Mouse (Mus musculus): Measurements from ENCODE around the gene Dbx2.
A peak's percentile ranks its signal among the peaks of the same experiment; 100 is the strongest.

Gene Dbx2

DNA sequence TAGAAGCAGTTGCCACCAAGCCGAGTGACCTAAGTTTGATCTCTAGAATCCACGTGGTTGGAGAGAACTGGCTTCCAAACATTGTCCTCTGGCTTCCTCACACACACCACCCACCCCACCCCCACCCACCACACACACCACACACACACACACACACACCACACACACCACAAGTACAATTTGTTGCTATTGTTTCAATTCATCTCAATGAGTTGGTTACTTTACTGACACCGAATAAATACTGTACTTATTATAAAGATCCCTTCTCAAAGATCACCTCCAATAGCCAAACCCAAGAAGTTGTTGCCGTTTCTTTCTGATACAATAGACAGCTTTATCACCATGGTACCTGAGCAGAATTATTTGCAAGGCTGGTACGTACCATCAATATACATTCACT lies at the start of gene Dbx2:
Dbx2 (minus strand) TSS at position 101 of the 400 bp plus-strand sequence.
- no peak for DNase-seq (ENCODE audit: low read depth)

DNA sequence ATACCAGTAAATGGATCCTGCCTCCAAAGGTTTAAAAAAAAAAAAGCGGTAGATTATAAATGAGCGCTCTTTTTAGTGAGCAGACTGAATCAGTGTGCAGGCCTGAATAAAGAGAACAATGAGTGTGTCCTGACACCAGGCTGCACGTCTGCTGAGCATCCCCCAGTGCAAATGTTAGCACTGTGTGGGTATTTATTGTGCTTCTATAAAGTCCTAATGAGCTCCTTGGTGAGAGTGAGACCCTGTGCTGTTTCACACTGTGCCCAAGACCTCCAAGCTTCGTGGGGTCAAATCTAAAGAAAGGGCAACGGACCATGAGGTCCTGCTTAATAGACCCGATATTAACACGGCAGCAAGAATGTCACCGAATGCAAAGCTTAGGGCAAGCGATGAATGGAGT lies 46.4 kb upstream of the Dbx2 start:
- no peak for DNase-seq (ENCODE audit: low read depth)

DNA sequence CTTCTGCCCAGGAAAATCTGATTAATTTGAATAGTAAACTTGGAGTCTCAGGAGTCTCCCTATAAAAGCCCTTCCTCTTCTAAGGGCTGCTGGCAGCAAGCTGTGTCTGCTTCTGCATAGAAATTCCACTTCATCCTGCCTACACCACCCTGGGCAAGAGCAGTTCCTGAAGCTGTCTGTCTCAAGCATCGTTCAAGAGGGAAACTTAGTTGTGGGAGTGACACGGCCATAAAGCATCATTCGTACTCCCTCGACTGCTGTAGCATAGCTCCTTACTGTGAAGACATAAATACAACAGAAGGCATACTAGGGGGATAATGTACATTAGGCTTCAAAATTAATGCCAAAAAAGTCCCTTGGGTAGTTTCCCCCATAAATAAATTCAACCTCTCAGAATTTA lies 45.8 kb upstream of the Dbx2 start:
- no peak for DNase-seq (ENCODE audit: low read depth)

DNA sequence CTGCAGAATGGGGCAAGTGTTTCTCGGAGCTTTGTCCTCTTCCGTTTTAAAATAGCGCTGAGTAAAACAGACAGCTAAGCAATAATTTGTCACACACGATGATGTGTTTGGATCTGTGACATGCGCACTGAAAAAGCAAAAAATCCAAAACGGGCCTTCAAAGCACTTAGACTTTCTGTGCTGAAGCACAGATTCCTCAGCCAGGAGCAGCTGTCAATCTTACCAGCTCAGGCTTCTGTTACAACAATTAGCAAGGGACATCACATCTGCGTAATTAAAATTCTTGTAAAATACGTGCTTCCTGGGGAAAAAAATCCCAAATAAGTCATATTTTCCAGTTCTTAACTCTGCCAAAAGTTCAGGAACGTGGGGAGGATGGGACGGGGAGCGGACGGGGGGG lies 43.6 kb upstream of the Dbx2 start:
- DNase-seq (ENCODE audit: low read depth): no peak

GRCm38 (mm10) chr15:95693759-95694158 lies 38.0 kb upstream of the Dbx2 start:
- peak; percentile 43 for DNase-seq (ENCODE audit: low read depth)

DNA sequence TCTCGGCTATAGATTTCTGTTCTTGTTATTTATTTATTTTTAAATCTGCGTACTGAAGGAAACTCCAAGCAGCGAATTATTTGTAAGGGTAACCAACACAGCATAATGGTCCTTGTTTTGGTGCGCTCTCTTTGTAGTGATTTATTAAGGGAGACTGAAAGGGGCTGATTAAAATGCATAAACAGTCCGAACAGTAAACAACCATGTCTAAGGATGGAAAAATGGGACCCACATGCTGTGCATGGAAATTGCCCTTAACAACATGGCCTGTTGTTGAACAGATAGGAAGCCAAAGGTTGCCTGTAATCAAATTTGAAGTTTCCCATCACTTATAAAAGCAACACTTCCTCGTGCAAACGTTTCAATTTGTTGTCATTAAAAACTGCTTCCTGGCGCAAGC lies 35.8 kb upstream of the Dbx2 start:
- no peak for DNase-seq (ENCODE audit: low read depth)

DNA sequence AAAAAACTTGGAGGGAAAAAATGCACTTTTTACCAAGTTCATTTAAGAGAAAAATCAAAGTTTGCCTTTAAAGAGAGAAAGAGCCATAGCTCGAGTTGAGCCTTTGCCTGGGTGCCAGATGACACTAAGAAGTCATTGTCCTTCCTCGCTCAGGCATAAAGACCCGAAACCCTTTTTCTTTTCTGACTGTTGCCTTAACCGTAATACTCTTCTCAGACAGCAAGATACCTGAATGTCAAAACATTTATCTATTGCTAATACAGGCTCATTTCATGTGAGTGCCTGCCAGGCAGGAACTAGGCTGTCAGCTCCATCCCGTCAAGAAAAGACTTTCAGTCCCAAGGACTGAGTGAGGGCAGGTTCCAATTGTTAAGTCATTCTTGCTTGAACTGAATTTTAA lies 35.4 kb upstream of the Dbx2 start:
- DNase-seq (ENCODE audit: low read depth): no peak

GRCm38 (mm10) chr15:95682620-95683019 lies 26.9 kb upstream of the Dbx2 start:
- DNase-seq (ENCODE audit: low read depth): no peak

GRCm38 (mm10) chr15:95675645-95676044 lies 19.9 kb upstream of the Dbx2 start:
- DNase-seq (ENCODE audit: low read depth): no peak

- no peak for DNase-seq (ENCODE audit: low read depth)
Observed at GRCm38 (mm10) chr15:95675176-95675575, 19.4 kb upstream of the Dbx2 start.

GRCm38 (mm10) chr15:95667209-95667608 lies 11.4 kb upstream of the Dbx2 start:
- DNase-seq (ENCODE audit: low read depth): no peak

- no peak for DNase-seq (ENCODE audit: low read depth)
Observed at GRCm38 (mm10) chr15:95665002-95665401, 9.2 kb upstream of the Dbx2 start.

DNA sequence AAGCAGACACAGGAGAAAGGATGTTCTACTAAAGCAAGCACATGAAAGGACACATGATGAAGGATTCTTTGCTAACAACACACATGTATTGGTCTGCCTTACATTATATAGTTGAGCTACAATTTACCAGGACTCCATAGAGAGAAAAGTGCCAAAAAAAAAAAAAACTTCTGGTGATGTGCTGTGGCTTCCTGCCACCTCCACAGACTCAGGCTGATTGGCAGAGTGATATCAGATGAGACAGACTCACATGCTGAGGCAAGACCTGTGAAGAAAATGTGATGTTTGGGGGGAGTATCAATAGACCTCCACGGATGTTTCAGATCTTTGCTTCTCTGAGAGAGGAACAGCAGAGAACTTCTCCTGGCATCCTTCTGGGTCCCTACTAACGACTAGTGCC lies 6.0 kb upstream of the Dbx2 start:
- no peak for DNase-seq (ENCODE audit: low read depth)

DNA sequence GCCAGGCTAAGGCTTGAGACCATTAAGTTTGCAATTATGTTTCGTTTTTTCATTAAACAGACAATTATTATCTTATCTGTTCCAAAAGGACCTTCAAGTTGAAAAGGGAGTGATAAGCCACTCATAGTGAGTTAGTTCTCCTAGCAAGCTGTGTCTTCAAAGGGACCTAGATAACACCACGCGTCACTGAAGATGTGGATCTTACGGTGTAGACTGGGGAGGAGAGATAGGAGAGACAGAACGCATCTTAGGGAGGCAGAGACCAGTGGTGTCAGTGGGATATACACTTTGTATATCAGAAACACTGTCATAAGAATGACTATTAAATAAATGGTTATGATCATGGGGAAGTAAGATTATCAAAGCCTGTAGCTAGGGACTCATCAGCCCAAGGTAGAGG lies 4.6 kb upstream of the Dbx2 start:
- DNase-seq (ENCODE audit: low read depth): no peak

DNA sequence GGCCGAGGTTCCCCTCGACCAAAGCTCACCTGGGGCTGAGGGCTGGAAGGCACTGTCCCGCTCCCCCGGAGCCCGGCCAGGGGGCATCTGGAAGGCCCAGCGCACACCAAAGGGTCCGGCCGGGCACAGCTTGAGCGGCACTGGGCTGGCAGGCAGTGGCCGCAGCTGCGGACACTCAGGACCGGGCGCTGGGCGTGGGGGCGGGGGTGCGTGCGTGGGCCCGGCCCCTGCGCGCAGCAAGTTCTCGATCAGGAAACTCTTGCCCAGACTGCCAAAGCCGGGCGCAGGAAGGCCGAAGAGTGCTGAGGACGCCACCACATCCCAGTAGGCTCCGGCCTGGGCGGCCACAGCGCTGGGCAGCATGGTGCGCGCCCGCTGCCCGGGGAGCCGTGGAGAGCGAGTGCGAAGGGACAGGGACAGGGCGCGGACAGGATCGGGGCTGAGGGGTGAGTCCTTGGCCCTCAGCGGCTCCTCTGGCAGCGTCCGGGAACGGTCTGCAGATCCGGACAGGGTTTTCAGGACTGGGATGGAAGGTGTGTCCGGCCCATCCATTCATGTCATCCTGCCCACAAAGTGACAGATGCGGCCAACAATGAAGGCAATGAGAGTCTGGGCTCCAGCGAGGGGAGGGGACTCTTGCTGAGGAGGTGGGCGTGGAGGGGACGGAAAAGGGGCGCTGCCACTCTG lies 1.4 kb downstream of the Dbx2 start:
- no peak for DNase-seq (ENCODE audit: low read depth)

DNA sequence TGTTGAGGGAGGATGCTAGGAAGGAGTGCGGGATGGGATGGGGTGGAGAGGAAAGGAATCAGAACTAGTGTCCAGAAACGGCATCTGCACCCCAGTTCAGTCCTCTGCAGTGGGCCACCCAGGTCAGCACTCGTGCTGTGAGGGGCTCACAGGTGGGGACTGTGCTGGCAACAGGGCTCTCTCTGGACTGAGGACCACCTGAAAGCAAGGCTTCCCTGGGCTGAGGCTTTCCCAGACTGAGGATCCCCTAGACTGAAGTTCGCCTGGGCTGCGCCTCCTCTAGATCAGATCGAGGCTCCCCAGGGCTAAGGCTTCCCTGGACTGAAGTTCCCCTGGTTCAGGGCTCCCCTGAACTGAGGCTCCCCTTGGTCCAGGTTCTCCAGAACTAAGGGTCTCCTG lies 1.9 kb downstream of the Dbx2 start:
- no peak for DNase-seq (ENCODE audit: low read depth)

GRCm38 (mm10) chr15:95652898-95653707 lies 2.7 kb downstream of the Dbx2 start:
- no peak for DNase-seq (ENCODE audit: low read depth)

GRCm38 (mm10) chr15:95651824-95652223 lies 3.9 kb downstream of the Dbx2 start:
- no peak for DNase-seq (ENCODE audit: low read depth)

DNA sequence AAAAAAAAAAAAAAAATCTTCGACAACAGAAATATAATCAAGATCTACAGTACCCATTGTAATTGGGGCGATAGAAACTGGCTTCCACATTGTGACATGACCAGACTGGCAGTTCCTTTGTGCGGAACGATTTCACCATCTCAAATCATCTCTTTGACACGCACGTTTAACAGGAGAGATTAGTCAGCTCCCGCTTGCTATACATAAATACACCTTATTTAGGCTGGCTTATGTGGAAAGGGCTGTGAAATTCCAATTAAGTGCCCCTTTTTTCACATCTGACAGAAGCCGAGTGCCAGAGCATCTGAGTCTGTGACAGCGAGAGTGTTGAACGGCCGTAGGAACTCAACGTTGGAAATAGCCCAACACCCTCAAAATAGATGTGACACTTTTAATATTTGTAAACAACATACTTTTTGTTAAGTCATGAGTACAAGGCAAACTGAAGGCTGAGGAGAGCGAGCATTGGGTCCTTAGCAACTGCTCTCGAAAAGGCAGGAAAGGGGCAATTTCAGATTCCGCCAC lies 12.2 kb downstream of the Dbx2 start:
- no peak for DNase-seq (ENCODE audit: low read depth)

DNA sequence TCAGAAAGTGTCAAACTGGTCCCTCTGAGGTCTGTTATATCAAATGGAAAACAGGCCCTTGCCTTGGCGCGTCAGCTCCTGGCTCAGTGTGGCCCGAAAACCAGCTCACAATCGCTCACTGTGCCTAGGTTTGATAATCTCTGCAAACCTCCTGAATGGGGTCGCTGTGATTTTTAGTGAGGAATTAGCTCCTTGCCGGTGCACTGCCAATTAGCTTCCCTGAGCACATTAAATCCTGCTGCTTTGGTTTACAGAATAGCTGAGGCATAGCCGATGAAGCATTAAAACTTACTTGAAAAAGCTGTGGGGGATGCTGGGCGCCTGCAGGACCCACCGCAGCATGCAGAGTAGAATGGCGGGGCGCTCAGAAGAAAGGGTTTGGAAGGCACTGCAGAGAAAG lies 15.4 kb downstream of the Dbx2 start:
- no peak for DNase-seq (ENCODE audit: low read depth)

- no peak for DNase-seq (ENCODE audit: low read depth)
Observed at GRCm38 (mm10) chr15:95639829-95640134, 16.0 kb downstream of the Dbx2 start.

- DNase-seq (ENCODE audit: low read depth): no peak
Observed at GRCm38 (mm10) chr15:95639115-95639828, 16.5 kb downstream of the Dbx2 start.

- DNase-seq (ENCODE audit: low read depth): peak; percentile 24
Observed at GRCm38 (mm10) chr15:95624396-95624795, 31.4 kb downstream of the Dbx2 start.

All from NIH3T3 (cell line).